Mouse (Mus musculus) intestine, postnatal 0 days (tissue): ENCODE results near the gene Rfk. TPM values are rescaled to one million over a fixed set of nuclear protein-coding genes. Genes with fewer than 3 reads are reported as not detected.
A peak's percentile ranks its signal among the peaks of the same experiment; 100 is the strongest.

Experiments
- ATAC-seq: fragments of 200-750 bp; cut with Nextera tagmentation; 2 replicates; pipeline ENCODE4 v1.8.0; 2017; ENCODE audit warnings: mild to moderate bottlenecking, moderate TSS enrichment, moderate library complexity
- H3K27ac ChIP-seq: fragments of 300-500 bp; sonication (generic); 2 replicates; pipeline ENCODE4 v1.5.1; 2014; ENCODE audit warnings: mild to moderate bottlenecking, low read depth, low read length, moderate library complexity
- H3K27me3 ChIP-seq: fragments of 300-500 bp; sonication (generic); replicated peaks from 2 replicates; pipeline ENCODE4 v1.6.1; 2014; ENCODE audit warnings: low read length, mixed read lengths; ENCODE audit not compliant: control insufficient read depth, insufficient read depth
- H3K36me3 ChIP-seq: fragments of 300-500 bp; sonication (generic); 2 replicates; pipeline ENCODE4 v1.6.1; 2014; ENCODE audit warnings: mild to moderate bottlenecking, moderate library complexity; ENCODE audit not compliant: control insufficient read depth, insufficient read depth
- H3K4me1 ChIP-seq: fragments of 300-500 bp; sonication (generic); replicated peaks from 2 replicates; pipeline ENCODE4 v1.6.1; 2014; ENCODE audit warnings: antibody characterized with exemption, low read length, mixed read lengths; ENCODE audit not compliant: control insufficient read depth, insufficient read depth
- H3K4me2 ChIP-seq: fragments of 300-500 bp; sonication (generic); replicated peaks from 2 replicates; pipeline ENCODE4 v1.6.1; 2014; ENCODE audit warnings: low read depth, mild to moderate bottlenecking, moderate library complexity
- H3K4me3 ChIP-seq: fragments of 300-500 bp; sonication (generic); 2 replicates; pipeline ENCODE4 v1.5.1; 2014; ENCODE audit warnings: low read depth, low read length
- H3K9ac ChIP-seq: fragments of 300-500 bp; sonication (generic); 2 replicates; pipeline ENCODE4 v1.6.1; 2014; ENCODE audit warnings: mild to moderate bottlenecking, low read depth, low read length
- H3K9me3 ChIP-seq: fragments of 300-500 bp; sonication (generic); 2 replicates; pipeline ENCODE4 v1.6.1; 2016; ENCODE audit warnings: mixed run types; ENCODE audit not compliant: control insufficient read depth
- CTCF ChIP-seq: sonication (generic); IDR thresholded peaks from 2 replicates; pipeline ENCODE4 v1.5.1; 2016; ENCODE audit warnings: low read depth, mild to moderate bottlenecking, control low read depth, antibody characterized with exemption, moderate library complexity
- WGBS: fragments of 180-500 bp; shearing (Covaris S2); extraction: QIAGEN DNeasy Blood & Tissue Kit; methylation state at CpG from one replicate; pipeline ENCODE4 v1.1.7; 2014; 5-methylcytosine and 5-hydroxymethylcytosine counted together
- polyA plus RNA-seq: library from polyadenylated mRNA; unstranded; fragments of >200 nt; fragmentation: Nextera tagmentation; extraction: Ambion mirVana; gene quantifications from 2 replicates; pipeline ENCODE4 v1.2.1, GENCODE M21; 2015

Rfk gene
- polyA plus RNA-seq, 1 experiment from 2014 or later = 484 TPM

DNA sequence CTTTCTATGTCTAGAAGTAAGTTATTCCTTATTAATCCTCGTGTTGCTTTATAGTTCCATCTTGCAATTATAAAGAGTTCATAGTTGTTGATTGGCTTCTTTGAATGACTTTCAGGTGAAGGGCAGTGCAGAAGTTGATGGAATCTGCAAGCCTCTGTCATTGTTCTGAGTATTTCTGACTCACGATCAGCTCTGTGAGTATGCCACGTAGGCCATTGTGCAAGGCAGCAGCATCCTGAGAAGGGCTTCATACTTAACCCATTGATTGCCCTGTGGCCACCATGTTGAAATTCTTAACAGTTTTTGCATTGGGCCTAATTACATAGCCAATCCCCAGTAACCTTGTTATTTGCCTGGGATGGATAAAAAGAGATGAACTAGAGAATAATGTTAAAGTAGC, 15.5 kb downstream of the Rfk start:
- peak overlapping the region; percentile 24; the same call in 1 of the 2 replicates for H3K27ac ChIP-seq
- H3K36me3 ChIP-seq = no peaks in the 10 kb centered on the region
- no peak for TF ChIP-seq CTCF
- no peaks in the 10 kb centered on the region for H3K9me3 ChIP-seq
- 59% methylated on average over 3 of the region's 3 CpGs for WGBS
- H3K27me3 ChIP-seq = no peaks in the 10 kb centered on the region
- peaks cover 4% of the 10 kb centered on the region; the same call in 1 of the 2 replicates for H3K4me1 ChIP-seq
- no peak for ATAC-seq
- no peak overlapping the region for H3K9ac ChIP-seq
- H3K4me3 ChIP-seq = no peak overlapping the region
- no peak overlapping the region for H3K4me2 ChIP-seq

DNA sequence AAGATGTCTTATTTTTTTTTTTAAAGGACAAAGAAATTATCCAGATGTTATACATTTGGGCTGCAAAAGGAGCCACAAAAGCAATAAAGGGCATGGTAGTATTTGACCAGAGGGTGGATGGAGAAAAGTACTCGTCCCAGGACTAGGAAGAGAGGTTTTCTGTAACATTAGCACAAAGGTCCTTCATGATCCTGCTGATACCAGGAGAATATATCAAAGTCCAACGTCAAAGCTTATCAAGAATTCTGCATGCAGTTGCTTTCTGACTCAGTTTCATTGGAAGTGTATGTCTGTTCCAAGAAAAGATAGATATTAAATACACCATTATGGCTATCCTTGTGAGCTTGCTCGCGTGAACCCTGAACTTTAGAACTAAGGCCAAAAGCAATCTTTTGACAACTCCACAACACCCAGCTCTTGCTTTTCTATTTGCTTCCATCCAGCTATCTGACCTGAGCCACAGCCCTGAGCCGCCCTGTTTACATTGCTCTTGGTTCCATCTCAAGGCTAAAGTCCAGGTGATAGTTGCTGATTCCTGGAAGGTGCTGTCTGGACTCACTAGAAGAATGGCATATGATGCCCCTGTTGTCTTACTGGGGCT, 16.7 kb downstream of the Rfk start:
- Histone ChIP-seq H3K4me1 (peaks cover 4% of the 10 kb centered on the region; the same call in 1 of the 2 replicates), H3K9me3 (no peaks in the 10 kb centered on the region), H3K4me2 (no peak overlapping the region), H3K4me3 (no peak overlapping the region), H3K9ac (no peak overlapping the region), H3K27me3 (no peaks in the 10 kb centered on the region), H3K36me3 (no peaks in the 10 kb centered on the region), H3K27ac (peak overlapping the region; percentile 81)
- WGBS = 42% methylated on average over 5 of the region's 5 CpGs
- TF ChIP-seq CTCF = no peak
- ATAC-seq = peak; percentile 94

DNA sequence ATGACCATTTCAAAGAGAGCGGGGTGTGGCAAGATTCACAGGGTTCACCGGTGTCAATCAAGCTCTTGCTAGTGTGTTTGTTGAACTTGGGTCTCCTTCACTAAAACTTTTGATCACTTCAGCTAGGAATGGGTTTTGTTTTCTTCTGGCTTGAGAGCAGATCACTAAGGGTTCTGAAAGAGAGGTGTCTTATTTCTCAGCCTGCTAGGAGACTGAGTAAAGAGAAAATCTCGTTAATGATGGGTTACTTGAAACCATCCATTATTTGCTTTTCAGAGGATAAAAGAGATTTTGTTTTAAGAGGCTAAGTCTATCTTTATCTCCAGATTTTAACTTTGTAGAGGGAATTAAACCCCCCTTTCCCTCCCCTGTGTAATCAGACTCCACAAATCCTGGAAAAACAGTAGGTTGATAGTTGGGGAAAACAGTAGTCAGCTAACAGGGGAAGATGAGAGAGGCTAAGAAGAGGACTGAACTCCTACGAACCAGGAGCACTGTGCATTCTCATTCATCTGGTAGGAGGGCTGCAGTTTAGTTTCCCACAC, 19.1 kb downstream of the Rfk start:
- Histone ChIP-seq H3K27me3 (no peaks in the 10 kb centered on the region), H3K36me3 (no peaks in the 10 kb centered on the region), H3K9me3 (no peaks in the 10 kb centered on the region), H3K9ac (no peak overlapping the region), H3K4me3 (no peak overlapping the region), H3K4me1 (peaks cover 4% of the 10 kb centered on the region; the same call in 1 of the 2 replicates), H3K27ac (no peak overlapping the region), H3K4me2 (no peak overlapping the region)
- WGBS = 43% methylated on average over 4 of the region's 4 CpGs
- ATAC-seq = no peak
- no peak for TF ChIP-seq CTCF

- no peaks in the 10 kb centered on the region; the same call in 1 of the 2 replicates for H3K4me1 ChIP-seq
- ATAC-seq = no peak
- WGBS = 63% methylated on average over 1 of the region's 1 CpGs
- no peak for TF ChIP-seq CTCF
- H3K9me3 ChIP-seq = no peaks in the 10 kb centered on the region
- no peaks in the 10 kb centered on the region for H3K36me3 ChIP-seq
- H3K27ac ChIP-seq = no peak overlapping the region
- no peaks in the 10 kb centered on the region for H3K27me3 ChIP-seq
- H3K4me2 ChIP-seq = no peak overlapping the region
- H3K4me3 ChIP-seq = no peak overlapping the region
- H3K9ac ChIP-seq = no peak overlapping the region
These were observed 24.0 kb downstream of the Rfk start for GRCm38 (mm10) chr19:17417855-17418254.

GRCm38 (mm10) chr19:17423306-17423705, 29.5 kb downstream of the Rfk start:
- no peak overlapping the region for H3K9ac ChIP-seq
- H3K27ac ChIP-seq = no peak overlapping the region
- no peaks in the 10 kb centered on the region for H3K27me3 ChIP-seq
- H3K9me3 ChIP-seq = no peaks in the 10 kb centered on the region
- H3K4me3 ChIP-seq = no peak overlapping the region
- H3K4me1 ChIP-seq = 0 out of 2 replicates have a peak, but pooled peaks cover 8% of the 10 kb centered on the region
- TF ChIP-seq CTCF = no peak
- 47% methylated on average over 3 of the region's 3 CpGs for WGBS
- ATAC-seq = no peak
- H3K36me3 ChIP-seq = no peaks in the 10 kb centered on the region
- no peak overlapping the region for H3K4me2 ChIP-seq

GRCm38 (mm10) chr19:17427824-17428560, 34.1 kb downstream of the Rfk start:
- TF ChIP-seq CTCF = no peak
- no peaks in the 10 kb centered on the region for H3K9me3 ChIP-seq
- ATAC-seq = peak; percentile 89
- H3K27ac ChIP-seq = peak overlapping the region; percentile 50
- H3K27me3 ChIP-seq = no peaks in the 10 kb centered on the region
- 0 out of 2 replicates have a peak, but pooled peaks cover 8% of the 10 kb centered on the region for H3K4me1 ChIP-seq
- H3K4me2 ChIP-seq = no peak overlapping the region
- no peak overlapping the region for H3K9ac ChIP-seq
- 75% methylated on average over 2 of the region's 2 CpGs for WGBS
- H3K4me3 ChIP-seq = no peak overlapping the region
- peaks cover 1% of the 10 kb centered on the region; the same call in 1 of the 2 replicates for H3K36me3 ChIP-seq
